Mouse (Mus musculus) heart, adult 18-20 months (tissue): ENCODE measurements at regions not wholly inside any gene's neighbourhood (a gene's known extent, or its start where the extent isn't known, plus 50 kb on each side); places are given as distances from the start of the nearest gene placed in this dataset.
A peak's percentile ranks its signal among the peaks of the same experiment; 100 is the strongest.

ENCODE experiments used
- DNase-seq, 2 experiments: peaks; one replicate each; pipeline ENCODE4 v3.0.0; 2021 to 2022; ENCODE audit warnings: mixed read lengths in 1 of 2

GRCm38 (mm10) chrX:97923956-97924355 is 224.6 kb upstream of the Ar start:
- peak; percentile 65 to 80 for DNase-seq

GRCm38 (mm10) chrX:97924361-97924760 is 224.2 kb upstream of the Ar start:
- DNase-seq: no peak

- DNase-seq: no peak
Measured at GRCm38 (mm10) chrX:97925811-97926210, 222.8 kb upstream of the Ar start.
